Mouse (Mus musculus) right cerebral cortex, postnatal 4 days (tissue): Measurements from ENCODE around the gene Hnrnpul1.

Experiments
- DNase-seq: peaks from one replicate; pipeline ENCODE4 v3.0.0-alpha.2; 2022

Gene Hnrnpul1

DNA sequence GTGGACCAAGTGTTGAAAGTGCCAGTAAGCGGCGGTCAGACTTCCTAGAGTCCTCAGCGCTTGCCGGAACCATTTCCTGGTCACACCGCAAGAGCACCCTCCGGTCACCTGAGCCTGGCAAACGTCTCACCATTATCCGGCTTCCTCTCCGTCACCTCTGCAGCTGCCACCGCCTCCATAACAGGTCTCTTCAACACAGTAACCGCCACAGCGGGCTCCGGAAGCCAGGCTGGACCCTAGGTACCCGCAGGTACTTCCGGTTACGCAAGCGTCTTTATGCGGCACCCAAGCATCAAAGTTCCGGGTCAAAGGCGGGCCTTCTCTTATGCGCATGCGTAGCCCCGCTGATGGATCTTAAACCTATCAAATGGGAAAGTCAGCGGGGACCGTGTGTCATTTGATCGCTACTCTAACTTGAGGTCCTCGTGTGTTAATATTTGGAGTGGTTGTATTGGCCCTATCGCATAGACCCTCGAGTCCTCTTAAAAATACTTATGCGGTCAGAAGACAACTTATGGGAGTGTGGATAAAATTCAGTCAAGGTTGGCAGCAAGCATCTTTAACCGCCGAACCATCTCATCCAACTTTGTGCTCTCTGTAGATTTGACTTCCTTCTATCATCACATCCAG, 35.7 kb downstream of the Hnrnpul1 start, which contains the start of gene Ccdc97:
TSS of gene Ccdc97 (minus strand) at position 301 of the 630 bp plus-strand sequence.
- peak; percentile 89 for DNase-seq

DNA sequence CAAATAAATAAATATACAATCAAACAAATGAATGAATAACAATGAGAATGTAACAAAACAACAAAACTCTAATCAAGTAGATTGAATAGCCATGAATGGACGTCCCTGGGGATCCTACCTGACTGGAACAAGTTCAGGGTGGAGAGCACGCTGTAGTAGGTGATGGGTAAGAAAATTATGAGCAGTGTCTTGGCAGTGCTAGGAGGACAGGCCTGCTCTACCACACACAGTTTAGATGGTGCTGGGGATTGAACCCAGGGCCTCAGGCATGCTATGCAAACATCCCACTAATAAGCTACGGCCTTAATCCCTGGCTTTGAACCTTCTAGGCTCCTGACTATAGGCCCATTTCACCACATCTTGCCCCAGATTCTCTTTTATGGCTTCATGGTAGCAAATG, 37.1 kb downstream of the Hnrnpul1 start:
- no peak for DNase-seq

DNA sequence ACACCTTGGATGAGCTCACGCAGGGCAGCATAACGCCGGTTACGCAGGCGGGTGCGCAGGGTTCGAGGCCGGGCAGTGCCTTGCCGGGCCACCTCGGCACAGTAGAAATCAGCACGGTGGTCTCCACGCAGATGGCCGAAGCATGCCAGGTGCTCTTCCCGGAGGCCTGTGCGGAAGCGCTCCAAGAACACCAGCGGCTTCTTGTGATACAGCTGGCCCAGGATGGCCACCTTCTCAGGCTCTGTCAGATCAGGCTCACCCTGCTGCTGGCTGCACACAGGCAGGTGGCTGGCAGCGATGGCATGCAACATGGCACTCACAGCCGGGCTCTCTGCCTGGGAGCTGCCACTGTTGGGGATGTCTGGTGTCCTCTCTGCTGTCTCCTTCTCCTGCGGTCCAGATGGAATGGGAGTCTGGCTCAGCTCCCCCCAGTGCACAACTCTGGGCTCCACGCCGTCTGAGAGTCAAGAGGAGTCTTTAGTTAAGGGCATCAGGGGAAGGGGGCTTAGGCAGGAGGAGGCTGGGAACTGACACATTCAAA, 38.8 kb downstream of the Hnrnpul1 start:
- no peak for DNase-seq

DNA sequence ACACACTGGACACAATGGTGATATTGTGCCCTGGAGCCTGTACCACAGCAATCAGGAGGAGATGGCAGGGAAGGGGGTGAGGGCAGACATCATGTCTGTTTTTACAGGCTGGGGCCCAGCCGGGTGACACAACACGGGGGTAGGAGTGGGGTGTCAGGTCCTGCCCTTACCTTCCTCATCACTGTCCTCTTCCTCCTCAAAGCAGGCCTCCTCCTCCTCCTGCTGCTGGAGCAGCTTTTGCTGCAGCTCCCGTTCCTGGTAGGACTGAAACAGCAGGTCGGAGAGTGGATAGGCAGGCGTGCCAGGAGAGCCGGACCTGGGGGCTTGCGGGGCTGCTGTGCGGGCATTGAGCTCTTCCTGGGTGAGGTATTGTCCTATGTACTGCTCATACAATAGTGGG, 40.0 kb downstream of the Hnrnpul1 start:
- no peak for DNase-seq

DNA sequence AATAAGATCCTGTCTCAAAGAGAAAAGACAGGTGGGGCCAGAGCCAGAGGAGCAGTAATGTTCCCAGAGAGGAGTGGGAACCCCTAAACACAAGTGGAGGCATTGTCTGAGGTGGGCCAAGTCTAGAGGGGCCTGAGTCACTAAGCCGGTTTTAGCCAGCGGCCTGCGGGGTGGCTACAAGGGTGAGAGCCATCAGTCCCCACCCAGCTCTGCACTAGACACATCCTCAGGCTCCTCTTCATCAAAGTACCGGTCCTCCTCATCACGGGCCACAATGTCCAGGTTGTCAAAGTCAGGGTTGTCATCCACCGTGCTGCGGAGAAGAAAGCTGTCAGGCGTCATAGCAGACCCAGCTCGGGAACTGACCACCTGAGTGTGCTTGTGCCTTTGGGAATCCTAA, 41.8 kb downstream of the Hnrnpul1 start:
- DNase-seq = no peak

DNA sequence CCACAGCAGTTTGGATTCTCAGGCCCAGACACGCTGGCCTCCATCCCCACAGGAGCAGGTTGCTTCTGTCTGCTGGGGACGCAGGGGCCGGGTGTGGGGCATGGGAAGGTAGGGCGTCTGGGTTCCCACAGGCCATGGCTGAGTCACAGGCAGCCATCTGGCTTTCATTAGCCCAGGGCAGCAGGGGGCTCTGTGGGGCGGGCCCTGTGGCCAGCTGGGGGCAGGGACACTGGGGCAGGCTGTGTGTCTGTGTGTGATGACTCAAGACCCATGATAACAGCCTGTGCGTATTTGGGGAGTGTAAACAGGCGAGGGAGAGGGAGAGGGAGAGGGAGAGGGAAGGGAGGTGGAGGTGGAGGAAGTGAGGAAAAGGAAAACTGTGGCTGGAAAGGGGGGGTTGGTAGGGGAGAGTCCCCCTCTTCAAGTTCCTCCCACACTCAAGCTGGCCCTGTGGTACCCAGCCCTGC, 42.8 kb downstream of the Hnrnpul1 start:
- DNase-seq = no peak

DNA sequence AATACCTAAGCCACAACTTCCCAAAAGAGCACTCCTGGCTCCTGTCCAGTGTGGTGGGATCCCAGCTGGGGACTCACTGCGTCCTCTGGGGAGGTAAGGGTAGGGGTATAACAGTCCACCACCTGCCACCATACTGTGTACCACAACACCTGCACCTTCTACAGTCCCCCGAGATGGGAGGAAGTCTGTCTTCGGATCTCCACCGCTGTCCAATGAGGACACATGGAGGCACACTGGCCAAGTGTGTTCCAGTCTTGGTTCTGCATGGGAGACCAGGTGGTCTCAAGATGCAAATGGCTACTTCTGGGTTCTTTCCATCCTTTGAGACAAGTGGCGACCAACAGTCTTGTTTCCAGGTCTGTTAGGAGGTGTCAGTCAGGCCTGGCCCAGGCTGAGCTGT, 43.4 kb downstream of the Hnrnpul1 start:
- no peak for DNase-seq

DNA sequence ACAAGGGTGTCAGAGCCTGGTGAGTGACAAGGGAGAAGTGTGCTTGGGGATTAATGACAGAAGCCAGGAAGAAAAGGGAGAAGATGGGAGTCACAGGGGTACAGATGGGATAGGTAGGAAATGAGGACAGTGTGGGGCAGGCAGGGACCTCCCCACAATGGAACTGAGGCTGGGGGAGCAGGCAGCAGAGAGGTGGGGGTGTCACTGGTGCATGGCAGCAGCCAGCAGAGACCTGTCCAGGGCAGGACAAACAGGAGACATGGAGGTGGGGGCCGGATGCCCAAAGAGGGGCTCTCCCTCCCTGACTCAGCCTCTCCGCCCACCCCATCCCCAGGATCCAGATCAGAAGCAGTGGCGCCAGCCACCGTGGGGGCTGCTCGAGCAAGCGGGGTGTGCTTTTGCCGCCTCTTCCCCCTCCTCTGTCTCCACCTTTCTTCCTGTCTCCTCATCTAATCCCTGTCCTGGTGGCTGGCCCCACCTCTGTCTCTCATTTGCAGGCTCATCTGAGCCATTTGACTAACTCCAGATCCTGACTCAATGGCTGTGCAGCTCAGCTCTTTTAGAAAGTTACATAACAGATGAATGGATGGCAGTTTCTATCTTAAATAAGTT, 43.9 kb downstream of the Hnrnpul1 start:
- DNase-seq = no peak

DNA sequence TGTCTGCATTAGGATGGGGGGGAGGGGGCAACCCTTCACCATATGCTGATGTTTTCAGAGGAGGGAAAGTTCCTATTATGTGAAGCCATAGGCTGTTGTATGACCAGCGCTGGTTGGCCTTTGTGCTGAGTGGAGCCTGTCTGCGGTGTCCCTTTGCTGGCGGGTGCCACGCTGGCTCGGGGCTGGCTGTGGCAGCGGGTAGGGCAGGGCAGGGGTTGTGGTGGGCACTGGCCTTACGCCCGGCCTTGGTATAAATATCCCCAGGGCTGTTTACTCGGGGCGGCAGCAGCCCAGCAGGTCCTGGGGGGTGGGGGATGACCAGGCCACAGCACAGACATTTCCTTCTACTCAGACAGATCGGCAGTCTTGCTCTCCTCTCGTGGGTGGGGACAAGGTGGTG, 44.6 kb downstream of the Hnrnpul1 start:
- no peak for DNase-seq

DNA sequence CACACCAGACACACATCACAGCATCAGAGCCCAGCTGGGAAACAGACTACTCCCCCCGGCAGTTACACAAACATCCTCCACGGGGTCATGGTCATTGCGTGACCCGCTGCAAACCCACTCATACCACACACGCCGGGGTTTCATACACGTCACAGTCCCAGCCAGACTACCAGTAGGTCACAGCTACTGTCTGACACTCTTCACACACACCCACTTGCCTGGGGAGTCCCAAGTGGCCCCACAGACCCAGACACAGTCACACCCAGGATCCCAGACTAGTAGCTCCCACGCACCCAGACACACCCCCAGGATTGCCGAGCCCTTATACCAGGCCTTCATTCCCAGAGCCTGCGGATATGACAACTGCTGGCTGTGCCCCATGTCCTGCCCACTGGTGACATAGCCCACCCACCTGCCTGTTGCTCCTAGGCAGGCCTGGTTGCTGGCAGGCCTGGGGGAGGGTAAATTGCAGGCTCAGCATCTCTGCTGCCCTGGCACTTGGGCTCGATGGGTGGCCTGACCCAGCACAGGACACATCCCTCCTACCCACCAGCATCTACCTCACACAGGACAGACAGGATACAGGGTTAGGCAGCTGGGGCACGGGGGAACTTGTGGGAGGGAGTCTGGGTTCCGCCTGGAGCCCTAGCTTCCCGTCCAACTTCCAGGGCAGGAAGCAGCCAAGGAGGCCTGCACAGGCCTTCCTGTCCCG, 46.8 kb downstream of the Hnrnpul1 start:
- DNase-seq = no peak

DNA sequence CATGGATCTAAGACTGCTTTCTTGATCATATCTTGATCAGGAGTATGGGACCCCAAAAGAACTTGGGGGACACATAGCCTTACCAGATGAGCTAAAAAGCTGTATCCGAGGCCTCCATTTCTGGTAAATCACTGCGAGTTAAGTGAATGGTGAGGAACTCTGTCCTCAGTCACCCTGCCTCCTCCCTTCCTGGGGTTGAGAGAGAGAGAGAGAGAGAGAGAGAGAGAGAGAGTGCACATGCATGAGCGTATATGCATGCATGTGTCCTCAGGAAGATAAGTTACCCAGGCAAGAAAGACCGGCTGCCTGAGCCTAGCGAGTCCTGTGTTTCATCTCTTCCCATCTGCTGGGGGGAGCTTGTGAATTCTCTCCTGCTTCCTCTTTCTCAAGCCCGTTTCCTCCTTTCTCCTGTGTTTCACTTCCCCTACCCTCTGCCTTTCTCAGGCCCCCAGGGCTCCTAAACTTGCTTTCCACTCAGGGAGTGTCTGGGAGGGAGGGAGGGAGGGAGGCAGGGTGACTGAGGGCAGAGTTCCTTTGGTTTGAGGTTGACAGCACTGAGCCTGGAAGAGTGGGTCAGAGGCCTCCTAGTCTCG, 47.9 kb downstream of the Hnrnpul1 start:
- no peak for DNase-seq

DNA sequence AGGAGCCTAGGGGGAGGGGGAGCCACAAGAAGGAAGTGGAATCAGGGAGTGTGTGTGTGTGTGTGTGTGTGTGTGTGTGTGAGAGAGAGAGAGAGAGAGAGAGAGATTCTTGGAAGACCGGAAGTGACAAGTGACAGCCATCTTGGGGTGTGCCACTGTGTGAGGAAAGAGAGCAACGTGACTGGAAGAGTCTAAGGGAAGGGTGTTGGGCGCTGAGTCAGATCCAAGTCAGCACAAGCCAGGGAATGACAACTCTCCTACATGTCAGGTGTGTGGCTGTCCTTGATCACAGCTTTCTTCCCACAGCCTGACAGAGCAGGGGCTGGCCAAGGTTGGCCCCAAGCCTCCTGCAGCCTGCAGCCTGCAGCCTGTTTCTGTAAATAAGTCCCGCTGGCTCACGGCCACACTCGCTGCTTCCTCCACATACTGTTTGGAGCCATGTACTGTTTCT, 48.7 kb downstream of the Hnrnpul1 start:
- DNase-seq = no peak

DNA sequence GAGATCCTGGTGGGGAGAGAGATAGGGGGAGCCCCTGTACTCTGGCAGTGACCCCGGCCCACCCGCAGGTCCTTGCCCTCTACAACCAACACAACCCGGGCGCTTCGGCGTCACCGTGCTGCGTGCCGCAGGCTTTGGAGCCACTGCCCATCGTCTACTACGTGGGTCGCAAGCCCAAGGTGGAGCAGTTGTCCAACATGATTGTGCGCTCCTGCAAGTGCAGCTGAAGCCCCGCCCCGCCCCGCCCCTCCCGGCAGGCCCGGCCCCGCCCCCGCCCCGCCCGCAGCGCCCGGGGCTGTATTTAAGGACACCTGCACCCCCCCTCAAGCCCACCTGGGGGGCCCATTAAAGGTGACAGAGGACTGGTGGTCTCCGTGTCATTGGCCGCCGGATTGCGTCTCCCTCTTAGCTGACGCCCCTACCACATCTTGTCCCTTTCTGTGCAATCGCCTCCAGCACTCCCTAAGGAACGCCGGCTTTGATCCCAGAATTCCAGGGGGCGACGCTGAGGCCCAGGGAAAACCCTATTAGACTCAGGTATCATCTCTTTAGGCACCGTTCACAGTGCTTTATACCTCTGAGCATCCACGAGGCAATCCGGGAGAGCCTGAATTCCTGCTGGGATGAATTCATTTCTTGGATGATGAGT, 49.7 kb downstream of the Hnrnpul1 start:
- DNase-seq = peak; percentile 45

DNA sequence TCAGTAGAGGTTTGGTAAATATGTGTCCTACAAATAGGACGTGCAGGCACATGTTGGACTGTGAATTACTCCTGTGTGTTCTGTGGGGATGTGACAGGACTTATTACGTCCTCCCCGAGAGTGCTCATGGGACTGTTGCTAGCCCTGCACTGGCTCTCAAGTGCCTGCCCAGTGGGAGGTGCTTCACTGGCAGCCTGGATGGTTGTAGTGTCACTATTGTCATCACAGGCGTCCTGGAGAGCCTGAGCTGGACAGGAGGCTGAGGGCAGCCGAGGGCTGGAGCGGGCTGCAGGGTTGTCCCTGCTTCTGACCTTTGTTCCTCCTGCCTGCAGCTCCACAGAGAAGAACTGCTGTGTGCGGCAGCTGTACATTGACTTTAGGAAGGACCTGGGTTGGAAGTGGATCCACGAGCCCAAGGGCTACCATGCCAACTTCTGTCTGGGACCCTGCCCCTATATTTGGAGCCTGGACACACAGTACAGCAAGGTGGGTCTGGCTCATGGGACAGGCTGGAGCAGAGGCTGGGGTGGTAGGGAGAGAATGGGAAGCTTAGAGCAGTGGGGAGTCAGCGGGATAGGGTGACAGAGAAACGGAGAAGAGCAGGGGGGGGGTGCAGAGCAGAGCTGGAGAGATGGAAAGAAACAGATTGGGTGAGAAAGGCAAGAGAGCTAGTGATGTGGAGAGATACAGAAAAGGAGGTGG, 50.6 kb downstream of the Hnrnpul1 start:
- no peak for DNase-seq

DNA sequence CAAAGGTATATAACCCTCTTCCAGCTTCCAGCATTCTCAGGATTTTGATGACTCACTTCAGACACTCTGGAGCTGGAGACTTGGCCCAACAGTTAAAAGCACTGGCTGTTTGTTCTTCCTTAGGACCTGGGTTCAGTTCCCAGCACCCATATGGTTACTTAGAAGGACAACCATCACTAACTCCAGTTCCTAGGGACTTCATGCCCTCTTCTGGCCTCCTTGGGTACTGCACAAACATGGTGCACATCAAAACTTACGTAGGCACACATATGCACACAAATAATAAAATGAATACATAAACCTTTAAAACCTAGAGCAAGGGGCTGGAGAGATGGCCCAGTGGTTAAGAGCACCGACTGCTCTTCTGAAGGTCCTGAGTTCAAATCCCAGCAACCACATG, 52.2 kb downstream of the Hnrnpul1 start:
- DNase-seq = no peak

DNA sequence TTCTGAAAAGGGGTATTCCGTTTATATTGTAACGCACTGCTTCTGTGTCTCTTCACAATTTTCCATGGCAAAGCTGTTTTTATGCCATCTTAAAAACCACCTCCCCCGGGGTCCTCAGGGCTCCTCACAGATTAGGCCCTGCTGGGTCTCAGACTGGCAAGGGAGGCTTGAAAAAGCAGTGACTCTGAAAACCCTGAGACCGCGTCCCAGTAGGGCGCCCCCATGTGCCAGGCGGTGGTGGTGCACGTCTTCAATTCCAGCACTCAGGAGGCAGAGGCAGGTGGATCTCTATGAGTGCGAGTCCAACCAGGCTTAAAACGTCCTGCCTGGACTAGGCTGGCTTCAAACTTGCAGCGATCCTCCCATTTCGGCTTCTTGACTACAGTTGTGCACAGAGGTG, 53.8 kb downstream of the Hnrnpul1 start:
- no peak for DNase-seq

DNA sequence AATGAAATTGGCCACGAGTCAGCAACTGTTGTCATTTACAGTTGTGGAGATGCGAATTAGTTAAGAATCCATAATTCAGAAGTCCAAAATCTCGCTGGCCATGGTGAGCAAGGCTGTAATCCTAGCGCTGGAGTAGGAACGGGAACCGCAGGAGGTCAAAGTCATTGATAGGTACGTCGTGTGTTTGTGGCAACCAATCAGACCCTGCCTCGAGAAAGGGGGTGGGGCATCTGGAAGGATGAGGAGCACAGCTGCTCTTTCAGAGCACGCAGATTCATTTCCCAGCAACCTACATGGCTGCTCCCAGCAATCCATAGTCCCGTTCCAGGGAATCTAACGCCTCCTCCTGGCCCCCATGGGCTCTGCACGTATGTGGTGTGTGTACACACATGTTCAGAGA, 54.7 kb downstream of the Hnrnpul1 start:
- DNase-seq = no peak

DNA sequence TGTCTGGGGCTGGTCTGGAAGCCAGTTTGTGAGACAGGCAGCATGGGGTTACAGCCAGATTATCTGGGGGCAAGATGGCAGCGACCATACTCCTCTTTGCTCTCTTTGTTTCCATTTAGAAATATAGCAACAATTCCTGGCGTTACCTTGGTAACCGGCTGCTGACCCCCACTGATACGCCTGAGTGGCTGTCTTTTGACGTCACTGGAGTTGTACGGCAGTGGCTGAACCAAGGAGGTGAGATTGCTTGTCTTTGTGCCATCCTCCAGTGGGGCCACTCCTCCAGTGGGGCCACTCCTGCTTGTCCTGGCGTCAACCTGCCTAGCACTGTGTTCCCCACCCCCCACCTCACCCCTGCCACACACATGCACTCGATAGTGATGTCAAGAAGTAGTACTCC, 60.5 kb downstream of the Hnrnpul1 start:
- no peak for DNase-seq

DNA sequence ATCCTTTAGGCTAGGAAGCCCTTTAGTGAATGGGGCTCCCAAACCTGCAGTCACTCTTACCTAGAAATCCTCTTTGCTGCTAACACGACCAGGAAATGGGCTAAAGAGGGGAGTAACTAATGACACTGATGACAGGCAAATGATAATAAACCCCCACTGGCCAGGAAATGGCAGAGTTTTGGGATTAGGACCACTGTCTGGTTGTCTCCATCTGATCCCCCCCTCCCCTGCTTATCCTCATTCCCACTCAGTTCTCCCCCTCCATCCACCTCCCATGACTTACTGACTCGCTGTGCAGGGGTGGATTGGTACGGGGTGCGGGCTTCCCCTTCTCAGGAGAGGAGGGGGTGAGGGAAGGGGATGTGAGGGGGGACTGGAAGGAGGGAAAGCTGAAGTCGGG, 64.5 kb downstream of the Hnrnpul1 start:
- DNase-seq = no peak

DNA sequence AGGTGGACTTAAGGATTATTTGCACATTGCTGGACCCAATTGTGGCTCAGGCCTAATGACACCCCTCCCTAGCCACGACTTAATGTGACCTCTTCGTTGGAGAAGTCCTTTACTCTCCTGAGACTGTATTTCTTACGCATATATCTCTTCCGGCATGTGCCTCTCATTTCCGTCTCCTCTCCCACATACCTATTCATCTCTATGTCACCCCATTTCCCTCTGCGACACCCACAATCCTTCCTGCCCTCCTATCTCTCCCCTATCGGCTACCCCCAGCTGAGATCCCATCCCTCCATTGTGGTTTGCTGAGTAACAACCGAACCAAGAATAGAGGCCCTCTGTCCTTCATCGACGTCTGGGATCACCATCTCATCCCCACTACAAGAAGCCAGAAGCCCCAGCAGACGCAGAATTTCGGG, 64.9 kb downstream of the Hnrnpul1 start:
- DNase-seq = no peak

DNA sequence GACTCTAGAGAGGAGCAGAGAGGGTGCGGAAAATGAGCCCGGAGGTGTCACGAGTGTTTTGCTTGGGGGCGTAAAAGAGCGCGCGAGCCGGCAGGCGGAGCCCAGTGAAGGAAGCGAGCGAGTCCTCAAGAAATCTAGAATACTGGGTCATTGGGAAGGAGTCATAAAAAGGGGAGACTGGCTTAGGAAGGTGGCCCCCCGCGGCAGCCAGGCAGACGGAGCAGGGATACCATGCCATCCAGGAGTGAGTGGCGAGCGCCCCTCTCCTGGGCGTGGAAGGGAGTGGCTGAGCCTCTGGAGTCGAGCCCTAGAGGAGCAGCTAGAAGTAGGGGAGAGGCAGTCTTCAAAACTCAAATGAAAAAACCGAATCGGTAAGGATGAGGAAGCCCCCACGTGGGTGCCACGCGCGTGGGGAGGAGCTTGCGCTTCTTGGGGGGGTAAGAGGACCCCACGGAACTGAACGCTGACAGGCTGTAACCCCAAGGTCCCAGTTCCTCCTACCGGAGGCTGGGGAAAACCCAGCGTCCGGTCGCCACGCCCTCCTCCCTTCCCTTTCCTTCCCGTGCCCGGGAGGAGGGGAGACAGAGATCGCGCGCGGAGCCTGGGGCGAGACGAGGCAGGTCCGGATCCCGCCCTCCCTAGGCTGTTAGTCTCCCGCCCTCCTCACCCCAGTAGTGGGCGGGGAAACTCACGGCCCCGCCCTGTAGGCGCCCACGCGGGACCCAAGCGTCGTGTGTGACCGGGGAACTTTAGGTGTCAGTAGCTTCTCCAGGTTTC, 65.6 kb downstream of the Hnrnpul1 start:
- no peak for DNase-seq
